Mouse (Mus musculus): ENCODE results near the gene Bcl9l.
A peak's percentile ranks its signal among the peaks of the same experiment; 100 is the strongest.

Bcl9l gene

GRCm38 (mm10) chr9:44511935-44512716, 29.5 kb downstream of the Bcl9l start:
- DNase-seq (ENCODE audit: low spot score in 2 of 2) = no peak

- DNase-seq (ENCODE audit: low spot score in 2 of 2) = no peak
These were observed 30.0 kb downstream of the Bcl9l start for GRCm38 (mm10) chr9:44512717-44513003.

GRCm38 (mm10) chr9:44513121-44513520, 30.5 kb downstream of the Bcl9l start:
- DNase-seq (ENCODE audit: low spot score in 2 of 2) = no peak

- DNase-seq (ENCODE audit: low spot score in 2 of 2) = no peak
These were observed 31.0 kb downstream of the Bcl9l start for GRCm38 (mm10) chr9:44513610-44514009.

GRCm38 (mm10) chr9:44514147-44514546, 31.5 kb downstream of the Bcl9l start:
- no peak for DNase-seq (ENCODE audit: low spot score in 2 of 2)

GRCm38 (mm10) chr9:44515131-44515751, 32.6 kb downstream of the Bcl9l start:
- peak; percentile 73 to 78 for DNase-seq (ENCODE audit: low spot score in 2 of 2)

- no peak for DNase-seq (ENCODE audit: low spot score in 2 of 2)
These were observed 33.3 kb downstream of the Bcl9l start for GRCm38 (mm10) chr9:44515891-44516290.

- DNase-seq (ENCODE audit: low spot score in 2 of 2) = no peak
These were observed 34.7 kb downstream of the Bcl9l start for GRCm38 (mm10) chr9:44517368-44517767.

- no peak for DNase-seq (ENCODE audit: low spot score in 2 of 2)
These were observed 35.4 kb downstream of the Bcl9l start for GRCm38 (mm10) chr9:44518068-44518467.

- DNase-seq (ENCODE audit: low spot score in 2 of 2) = no peak
These were observed 39.3 kb downstream of the Bcl9l start for GRCm38 (mm10) chr9:44521927-44522326.

GRCm38 (mm10) chr9:44523686-44524085, 41.1 kb downstream of the Bcl9l start:
- no peak for DNase-seq (ENCODE audit: low spot score in 2 of 2)

GRCm38 (mm10) chr9:44524235-44524826, 41.7 kb downstream of the Bcl9l start:
- no peak for DNase-seq (ENCODE audit: low spot score in 2 of 2)

GRCm38 (mm10) chr9:44525001-44525400, 42.4 kb downstream of the Bcl9l start:
- no peak for DNase-seq (ENCODE audit: low spot score in 2 of 2)

- no peak for DNase-seq (ENCODE audit: low spot score in 2 of 2)
These were observed 43.0 kb downstream of the Bcl9l start for GRCm38 (mm10) chr9:44525589-44525988.

- no peak for DNase-seq (ENCODE audit: low spot score in 2 of 2)
These were observed 43.9 kb downstream of the Bcl9l start for GRCm38 (mm10) chr9:44526337-44527112.

GRCm38 (mm10) chr9:44528340-44528739, 45.7 kb downstream of the Bcl9l start:
- DNase-seq (ENCODE audit: low spot score in 2 of 2) = no peak

- peak; percentile 60 to 63 for DNase-seq (ENCODE audit: low spot score in 2 of 2)
These were observed 50.5 kb downstream of the Bcl9l start for GRCm38 (mm10) chr9:44532991-44533580.

- peak; percentile 53 to 56 for DNase-seq (ENCODE audit: low spot score in 2 of 2)
These were observed 55.1 kb downstream of the Bcl9l start for GRCm38 (mm10) chr9:44537625-44538301.

GRCm38 (mm10) chr9:44539816-44540421, 57.3 kb downstream of the Bcl9l start:
- peak; percentile 35 to 37 for DNase-seq (ENCODE audit: low spot score in 2 of 2)

- DNase-seq (ENCODE audit: low spot score in 2 of 2) = no peak
These were observed 58.1 kb downstream of the Bcl9l start for GRCm38 (mm10) chr9:44540676-44541075.

- no peak for DNase-seq (ENCODE audit: low spot score in 2 of 2)
These were observed 59.7 kb downstream of the Bcl9l start for GRCm38 (mm10) chr9:44542364-44542763.
